Mouse (Mus musculus) limb, embryonic 15.5 days (tissue): ENCODE results near the gene Krtap4-16. TPM values are rescaled to one million over a fixed set of nuclear protein-coding genes. Genes with fewer than 3 reads are reported as not detected.

Source experiments
- polyA plus RNA-seq: library from polyadenylated mRNA; unstranded; fragments of >200 nt; fragmentation: Nextera tagmentation; extraction: Ambion mirVana; gene quantifications from 2 replicates; pipeline ENCODE4 v1.2.1, GENCODE M21; 2015

Krtap4-16 gene
- polyA plus RNA-seq, 1 experiment from 2014 or later, result not detected

Other genes with a start within 250 kb of the Krtap4-16 start
- not detected in 2 replicates for gene Gm11938, start 248.3 kb downstream of the Krtap4-16 start, polyA plus RNA-seq
- gene Gm11937, start 241.4 kb downstream of the Krtap4-16 start, polyA plus RNA-seq, result not detected in 2 replicates
- not detected in 2 replicates for gene Krtap2-4, start 236.8 kb downstream of the Krtap4-16 start, polyA plus RNA-seq
- gene Gm11562, start 231.2 kb downstream of the Krtap4-16 start, polyA plus RNA-seq, result not detected in 2 replicates
- not detected in 2 replicates for gene Krtap4-1, start 223.4 kb downstream of the Krtap4-16 start, polyA plus RNA-seq
- not detected in 2 replicates for gene Krtap4-2, start 216.5 kb downstream of the Krtap4-16 start, polyA plus RNA-seq
- gene Krtap4-7, start 207.5 kb downstream of the Krtap4-16 start, polyA plus RNA-seq, result not detected in 2 replicates
- gene Gm11555, start 201.4 kb downstream of the Krtap4-16 start, polyA plus RNA-seq, result not detected in 2 replicates
- not detected in 2 replicates for gene Gm11563, start 192.6 kb downstream of the Krtap4-16 start, polyA plus RNA-seq
- gene Krtap4-6, start 185.6 kb downstream of the Krtap4-16 start, polyA plus RNA-seq, result not detected in 2 replicates
- not detected in 2 replicates for gene Gm14190, start 160.9 kb downstream of the Krtap4-16 start, polyA plus RNA-seq
- not detected in 2 replicates for gene Gm14180, start 117.3 kb downstream of the Krtap4-16 start, polyA plus RNA-seq
- not detected in 2 replicates for gene Gm11595, start 78.7 kb downstream of the Krtap4-16 start, polyA plus RNA-seq
- not detected in 2 replicates for gene Krtap4-8, start 70.9 kb downstream of the Krtap4-16 start, polyA plus RNA-seq
- gene Krtap4-9, start 66.4 kb downstream of the Krtap4-16 start, polyA plus RNA-seq, result not detected in 2 replicates
- gene Gm11596, start 58.1 kb downstream of the Krtap4-16 start, polyA plus RNA-seq, result not detected in 2 replicates
- not detected in 2 replicates for gene Gm11569, start 52.7 kb downstream of the Krtap4-16 start, polyA plus RNA-seq
- not detected in 2 replicates for gene Gm11554, start 47.2 kb downstream of the Krtap4-16 start, polyA plus RNA-seq
- gene Krtap4-13, start 41.7 kb downstream of the Krtap4-16 start, polyA plus RNA-seq, result not detected in 2 replicates
- gene Gm11564, start 35.9 kb downstream of the Krtap4-16 start, polyA plus RNA-seq, result not detected in 2 replicates
- not detected in 2 replicates for gene 2300003K06Rik, start 13.5 kb downstream of the Krtap4-16 start, polyA plus RNA-seq
- not detected in 2 replicates for gene Gm11568, start 6.3 kb upstream of the Krtap4-16 start, polyA plus RNA-seq
- not detected in 2 replicates for gene Gm11559, start 12.9 kb upstream of the Krtap4-16 start, polyA plus RNA-seq
- gene Krtap9-1, start 21.8 kb upstream of the Krtap4-16 start, polyA plus RNA-seq, result not detected in 2 replicates
- not detected in 2 replicates for gene Gm11567, start 27.6 kb upstream of the Krtap4-16 start, polyA plus RNA-seq
- gene Krtap31-1, start 56.3 kb upstream of the Krtap4-16 start, polyA plus RNA-seq, result not detected in 2 replicates
- not detected in 2 replicates for gene Gm11565, start 63.1 kb upstream of the Krtap4-16 start, polyA plus RNA-seq
- not detected in 2 replicates for gene Krtap31-2, start 84.7 kb upstream of the Krtap4-16 start, polyA plus RNA-seq
- not detected in 2 replicates for gene Krtap9-5, start 96.9 kb upstream of the Krtap4-16 start, polyA plus RNA-seq
- gene Krtap29-1, start 127.4 kb upstream of the Krtap4-16 start, polyA plus RNA-seq, result not detected in 2 replicates
- gene Krtap16-1, start 135.0 kb upstream of the Krtap4-16 start, polyA plus RNA-seq, result 0.09 TPM in 1 of 2 replicates, not detected in the other
- gene Krtap17-1, start 142.4 kb upstream of the Krtap4-16 start, polyA plus RNA-seq, result 0.47 and 0.48 TPM in 2 replicates
- gene Krt33a, start 164.6 kb upstream of the Krtap4-16 start, polyA plus RNA-seq, result 0.18 and 0.58 TPM in 2 replicates
- 1.1 and 1.7 TPM in 2 replicates for gene Krt33b, start 178.3 kb upstream of the Krtap4-16 start, polyA plus RNA-seq
- gene Krt34, start 189.9 kb upstream of the Krtap4-16 start, polyA plus RNA-seq, result 1.1 and 2.6 TPM in 2 replicates
- gene Krt31, start 198.9 kb upstream of the Krtap4-16 start, polyA plus RNA-seq, result 2.5 and 5.4 TPM in 2 replicates
- gene Krt32, start 236.6 kb upstream of the Krtap4-16 start, polyA plus RNA-seq, result 2.0 and 2.4 TPM in 2 replicates
- 23.6 and 26.4 TPM in 2 replicates for gene Krt35, start 244.6 kb upstream of the Krtap4-16 start, polyA plus RNA-seq